Mouse (Mus musculus) thymus, postnatal 14 days (tissue): ENCODE results near the gene Mea1.
A peak's percentile ranks its signal among the peaks of the same experiment; 100 is the strongest.

ENCODE experiments used
- DNase-seq: peaks from one replicate; pipeline ENCODE4 v3.0.0; 2021

Mea1 gene

DNA sequence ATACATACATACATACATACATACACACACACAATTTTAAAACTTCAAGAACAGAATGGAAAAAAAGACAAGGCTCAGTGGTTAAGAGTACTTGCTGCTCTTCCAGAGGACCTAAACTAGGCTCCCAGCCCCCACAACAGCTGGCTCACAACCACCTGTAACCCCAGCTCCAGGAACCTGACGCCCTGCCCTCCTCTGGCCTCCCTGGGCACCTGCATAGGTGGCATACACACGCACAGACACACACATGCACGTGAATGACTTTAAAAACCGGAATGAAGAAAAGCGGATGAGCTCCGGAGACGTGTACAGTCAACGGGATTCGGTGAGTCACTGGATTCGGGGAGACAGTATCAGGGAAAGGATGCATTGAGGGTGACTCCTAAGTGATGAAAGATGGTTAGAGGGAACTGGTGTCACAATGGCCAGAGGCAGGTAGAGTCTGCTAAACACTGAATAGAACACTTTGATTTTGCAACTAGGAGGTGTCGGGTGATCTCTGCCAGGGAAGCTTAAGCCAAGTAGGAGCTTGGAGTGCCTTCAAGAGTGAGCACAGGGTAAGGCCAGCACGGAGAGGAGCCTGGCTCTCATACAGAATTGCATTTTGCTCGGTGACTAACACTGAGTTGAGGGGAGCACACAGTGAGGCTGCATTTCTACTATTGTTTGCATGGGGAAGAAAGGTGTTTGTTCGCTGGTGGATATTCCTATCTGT lies 27.9 kb downstream of the Mea1 start:
- DNase-seq: no peak

DNA sequence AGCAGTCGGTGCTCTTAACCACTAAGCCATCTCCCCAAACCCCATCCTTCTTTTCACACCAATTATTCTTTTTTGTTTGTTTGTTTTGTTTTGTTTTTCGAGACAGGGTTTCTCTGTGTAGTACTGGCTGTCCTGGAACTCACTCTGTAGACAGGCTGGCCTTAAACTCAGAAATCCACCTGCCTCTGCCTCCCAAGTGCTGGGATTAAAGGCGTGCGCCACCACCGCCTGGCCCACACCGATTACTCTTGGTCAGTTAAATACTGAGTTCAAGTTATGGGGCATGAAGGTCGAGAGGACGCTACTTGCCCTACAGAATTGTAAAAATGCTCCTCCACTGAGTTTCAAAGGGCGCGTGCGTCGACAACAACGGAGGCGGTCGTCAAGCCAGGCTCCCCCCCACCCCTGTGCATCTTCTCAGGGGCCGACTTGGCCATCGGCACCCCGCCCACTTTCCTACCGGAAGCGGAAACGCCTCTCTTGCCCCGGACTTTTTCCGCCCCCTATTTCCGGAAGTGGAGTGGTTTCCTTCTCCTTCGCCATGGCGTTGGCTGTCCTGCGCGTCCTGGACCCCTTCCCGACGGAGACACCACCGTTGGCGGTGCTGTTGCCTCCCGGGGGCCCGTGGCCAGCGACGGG lies 32.5 kb downstream of the Mea1 start, which contains the start of gene Pex6:
Gene Pex6 (plus strand): TSS at position 505 of the 639 bp plus-strand sequence.
- DNase-seq: peak; percentile 95

DNA sequence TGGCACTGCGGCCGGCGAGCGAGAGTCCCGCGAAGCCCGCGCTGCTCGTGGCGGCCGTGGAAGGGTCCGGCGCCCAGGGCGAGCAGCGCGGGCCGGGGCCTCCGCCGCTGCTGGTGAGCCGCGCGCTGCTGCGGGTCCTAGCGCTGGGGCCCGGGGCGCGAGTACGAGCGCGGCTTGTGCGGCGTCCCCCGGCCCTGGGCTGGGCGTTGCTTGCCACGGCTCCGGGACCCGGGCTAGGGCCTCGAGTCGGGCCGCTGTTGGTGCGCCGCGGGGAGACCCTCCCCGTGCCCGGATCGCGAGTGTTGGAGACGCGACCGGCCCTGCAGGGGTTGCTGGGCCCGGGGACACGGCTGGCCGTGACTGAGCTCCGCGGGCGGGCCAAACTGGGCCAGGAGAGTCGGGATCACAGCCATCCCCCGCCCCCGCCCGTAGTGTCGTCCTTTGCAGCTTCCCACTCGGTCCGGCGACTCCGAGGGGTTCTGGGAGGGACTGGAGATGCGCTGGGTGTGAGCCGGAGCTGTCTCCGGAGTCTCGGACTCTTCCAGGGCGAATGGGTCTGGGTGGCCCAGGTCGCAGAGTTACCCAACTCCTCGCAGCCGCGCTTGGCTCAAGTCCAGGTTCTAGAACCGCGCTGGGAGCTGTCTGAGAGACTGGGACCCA lies 33.1 kb downstream of the Mea1 start:
- DNase-seq: peak; percentile 48

DNA sequence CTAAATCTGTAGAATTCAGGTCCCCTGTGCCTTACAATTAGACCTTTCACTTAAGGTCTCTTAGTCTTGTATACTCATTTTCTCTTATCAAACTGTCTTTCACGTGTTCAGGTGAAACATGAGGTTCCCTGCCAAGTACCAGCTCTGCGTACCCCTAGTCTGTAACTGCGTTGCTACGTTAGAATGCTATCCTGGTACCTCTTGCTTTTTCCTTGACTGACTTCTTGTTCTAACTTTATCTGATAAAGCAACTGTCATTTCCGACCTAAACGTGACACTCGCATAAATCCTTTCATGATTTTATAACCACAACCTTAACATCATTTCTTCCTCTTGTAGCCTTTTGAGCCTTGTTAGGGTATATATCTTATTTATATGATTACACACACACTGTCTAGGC lies 33.8 kb downstream of the Mea1 start:
- no peak for DNase-seq

DNA sequence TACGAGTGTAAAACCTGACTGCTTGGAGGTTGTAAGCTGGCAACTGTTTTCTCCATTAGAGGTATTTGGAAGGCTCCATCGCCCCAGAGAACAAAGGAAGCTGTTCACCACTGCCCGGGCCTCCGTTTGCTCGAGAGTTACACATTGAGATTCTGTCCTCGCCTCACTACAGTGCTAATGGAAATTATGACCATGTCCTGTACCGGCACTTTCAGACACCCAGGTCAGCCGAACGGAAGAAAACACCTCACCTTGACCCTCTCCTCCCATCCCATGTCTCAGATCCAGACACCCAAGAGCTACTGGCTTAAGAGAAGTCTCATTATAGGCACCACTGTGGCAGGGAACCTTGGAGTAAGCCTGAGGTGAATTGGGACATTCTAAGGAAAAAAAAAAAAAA lies 35.3 kb downstream of the Mea1 start:
- no peak for DNase-seq

DNA sequence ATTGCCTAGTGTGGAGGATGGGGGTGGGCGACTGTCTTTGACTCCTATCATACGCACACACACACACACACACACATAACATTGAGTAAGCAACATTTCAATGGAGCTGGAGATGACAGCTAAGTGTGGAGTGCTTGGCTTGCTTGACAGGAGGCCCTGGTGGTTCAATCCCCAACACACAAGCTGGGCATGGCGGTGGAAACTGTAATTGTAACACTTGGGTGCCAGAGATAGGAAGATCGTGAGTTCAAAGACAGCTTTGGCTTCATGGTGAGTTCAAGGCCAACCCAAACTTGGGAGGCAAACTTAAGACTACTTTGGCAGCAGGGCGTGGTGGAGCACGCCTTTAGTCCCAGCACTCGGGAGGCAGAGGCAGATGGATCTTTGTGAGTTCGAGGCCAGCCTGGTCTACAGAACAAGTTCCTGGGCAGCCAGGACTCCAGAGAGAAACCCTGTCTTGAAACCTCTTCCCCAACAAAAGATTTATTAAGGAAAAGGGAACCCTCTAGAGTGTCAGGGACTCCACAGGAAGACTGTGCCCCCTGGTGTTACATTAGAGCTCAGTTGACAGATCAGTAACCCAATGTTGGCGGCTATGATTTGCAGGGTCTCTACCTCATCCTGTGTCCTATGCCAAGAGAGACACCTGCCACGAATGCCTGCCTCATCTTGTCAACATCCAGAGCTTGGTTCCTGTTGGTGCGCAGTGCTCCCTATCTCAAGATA lies 36.3 kb downstream of the Mea1 start:
- peak; percentile 40 for DNase-seq

DNA sequence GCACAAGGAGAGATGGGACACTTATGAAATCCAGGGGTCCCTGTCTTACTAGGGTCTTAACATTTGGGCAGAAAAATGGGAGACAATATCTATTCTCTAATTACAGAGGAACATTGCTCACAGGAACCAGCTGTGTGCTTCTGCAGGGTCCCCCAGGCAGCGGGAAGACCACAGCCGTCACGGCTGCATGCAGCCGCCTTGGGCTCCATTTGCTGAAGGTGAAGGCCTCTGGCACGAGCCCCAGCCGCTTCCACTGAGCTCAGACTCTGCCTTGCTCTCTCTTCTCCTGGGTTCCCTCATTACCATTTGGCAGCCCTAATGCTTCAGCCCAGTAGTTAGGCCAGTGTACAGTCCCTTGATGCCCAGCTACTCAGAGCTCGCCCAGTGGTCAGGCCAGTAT lies 42.5 kb downstream of the Mea1 start:
- no peak for DNase-seq

DNA sequence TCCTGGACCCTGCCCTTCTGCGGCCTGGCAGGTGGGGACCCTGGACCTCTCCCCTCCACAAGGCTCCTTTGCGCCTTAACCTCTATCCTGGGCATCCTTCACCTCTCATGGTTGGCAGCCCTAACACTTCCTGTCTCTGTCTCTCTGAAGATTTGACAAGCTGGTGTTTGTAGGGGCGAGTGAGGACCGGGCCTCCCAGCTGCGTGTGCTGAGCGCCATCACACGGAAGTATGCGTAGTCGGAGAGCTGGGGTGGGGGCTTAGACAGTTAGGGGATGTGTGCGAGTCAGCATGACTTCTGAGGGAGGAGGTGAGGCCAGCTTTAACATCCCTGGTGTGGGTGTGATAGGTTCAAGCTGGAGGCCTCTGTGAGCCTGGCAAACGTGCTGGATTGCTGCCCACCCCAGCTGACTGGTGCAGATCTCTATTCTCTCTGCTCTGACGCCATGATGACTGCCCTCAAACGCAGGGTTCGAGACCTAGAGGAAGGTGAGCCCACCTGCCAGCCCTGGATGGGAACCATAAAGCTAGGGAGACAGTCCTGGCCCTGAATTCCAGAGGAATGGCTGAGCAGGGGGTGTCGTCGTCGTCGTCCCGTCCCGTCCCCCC lies 46.0 kb downstream of the Mea1 start:
- DNase-seq: no peak

DNA sequence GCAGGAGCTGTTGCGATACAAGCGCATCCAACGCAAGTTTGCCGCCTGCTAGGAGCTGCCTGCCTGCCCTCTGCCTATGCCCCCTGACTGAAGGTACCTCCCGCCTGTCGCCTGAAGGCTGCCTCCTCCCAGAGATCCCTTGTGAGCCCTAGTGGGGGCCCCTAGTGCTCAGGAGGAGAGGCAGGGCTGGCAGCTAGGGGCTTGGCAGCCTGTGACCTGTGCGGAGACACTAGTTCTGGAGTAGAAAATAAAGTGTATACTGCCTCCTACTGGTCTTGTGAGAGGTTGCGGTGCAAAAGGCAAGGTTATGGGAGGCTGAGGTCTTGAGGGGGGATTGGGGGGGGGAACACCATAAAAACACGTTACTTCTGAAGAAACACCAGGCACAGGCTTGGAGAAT lies 46.7 kb downstream of the Mea1 start:
- DNase-seq: peak; percentile 67

DNA sequence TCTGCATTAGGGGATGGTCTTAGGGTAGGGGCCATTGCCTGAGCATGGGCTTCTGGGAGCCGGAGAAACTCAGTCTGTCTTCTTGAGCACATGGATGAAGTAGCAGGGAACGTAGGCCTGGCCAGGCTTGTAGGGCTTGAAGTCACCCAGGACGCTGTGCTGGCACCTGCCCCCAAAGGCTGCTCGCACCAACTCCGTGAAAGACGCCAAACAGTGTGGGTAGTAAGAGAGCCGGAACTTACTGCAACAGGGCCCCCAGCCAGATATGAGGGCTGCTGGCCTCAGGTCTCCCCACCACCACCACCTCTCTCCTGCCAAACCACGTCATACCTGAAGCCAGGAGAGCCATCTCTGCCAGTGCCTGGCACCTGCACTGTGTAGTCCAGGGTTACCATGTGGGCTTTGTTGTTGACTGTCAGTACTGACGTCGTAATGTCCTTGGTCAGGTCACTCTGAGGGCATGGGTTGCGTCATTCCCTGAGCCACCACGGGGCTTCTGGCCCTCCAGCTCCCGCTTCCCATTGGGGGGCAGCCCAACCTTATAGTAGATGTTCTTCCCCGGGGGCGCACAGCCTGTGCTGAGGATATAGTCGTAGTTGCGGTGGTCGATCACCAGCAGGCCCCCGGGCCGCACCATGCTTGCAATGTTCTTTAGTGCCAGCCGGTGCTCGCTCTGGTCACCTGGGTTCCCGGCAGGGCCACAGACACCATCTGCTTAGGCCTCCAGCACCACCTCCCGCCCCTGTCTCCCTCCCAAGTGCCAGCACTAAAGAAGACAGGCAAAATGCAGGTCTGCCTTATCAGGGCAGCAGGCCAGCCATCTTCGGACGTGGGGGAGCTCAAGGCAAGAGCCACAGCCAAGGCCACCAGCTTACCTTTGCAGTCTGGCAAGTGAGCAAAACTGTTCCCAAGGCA lies 47.4 kb downstream of the Mea1 start:
- no peak for DNase-seq

DNA sequence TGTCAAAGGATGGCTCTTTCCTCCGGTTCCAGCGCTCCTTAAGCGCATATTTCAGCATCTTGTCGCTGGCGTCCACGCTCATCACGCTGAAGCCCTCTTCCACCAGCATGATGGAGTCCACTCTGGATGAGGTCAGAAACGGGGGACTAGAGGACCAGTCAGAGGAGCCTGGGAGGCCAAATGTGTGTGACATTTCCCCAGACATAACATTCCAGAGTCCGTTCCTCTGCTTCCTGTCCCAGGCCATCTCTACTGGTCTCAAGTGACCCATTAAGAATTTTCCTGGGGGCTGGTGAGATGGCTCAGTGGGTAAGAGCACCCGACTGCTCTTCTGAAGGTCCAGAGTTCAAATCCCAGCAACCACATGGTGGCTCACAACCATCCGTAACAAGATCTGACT lies 48.7 kb downstream of the Mea1 start:
- DNase-seq: no peak

DNA sequence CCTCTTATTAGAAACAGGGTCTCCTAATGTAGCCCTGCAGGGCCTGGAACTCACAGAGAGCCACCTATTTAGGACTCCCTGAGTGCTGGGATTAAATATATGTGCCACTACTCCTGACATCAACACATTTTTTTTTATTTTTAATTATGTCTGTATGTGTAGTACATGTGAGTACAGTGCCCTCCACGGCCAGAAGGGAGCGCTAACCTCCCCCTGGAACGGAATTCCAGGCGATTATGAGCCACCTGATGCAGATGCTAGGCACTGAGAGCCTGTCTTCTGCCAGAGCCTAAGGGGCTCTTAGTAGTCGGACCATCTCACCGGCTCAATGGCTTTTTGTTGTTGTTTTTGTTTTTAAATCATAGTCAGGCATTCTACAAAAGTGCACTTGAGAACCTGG lies 49.4 kb downstream of the Mea1 start:
- peak; percentile 49 for DNase-seq

DNA sequence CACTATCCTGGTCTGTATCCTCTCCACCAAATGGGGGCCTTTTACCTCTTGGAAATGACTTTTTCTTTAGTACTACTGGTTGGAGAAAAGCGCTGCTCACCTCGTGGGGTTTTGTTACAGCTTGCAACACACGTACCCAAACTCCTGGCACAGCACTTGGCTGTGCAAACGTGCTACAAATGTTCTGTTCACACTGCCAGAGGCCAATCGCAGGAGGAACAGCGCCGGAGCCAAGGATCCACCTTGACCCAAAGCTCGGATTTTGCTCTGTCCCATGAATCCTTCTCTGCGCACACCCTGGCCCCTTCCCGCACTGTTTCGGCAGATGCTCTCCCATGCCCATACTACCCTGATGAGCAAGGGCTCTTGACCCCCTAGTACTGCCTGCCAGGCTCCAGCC lies 49.9 kb downstream of the Mea1 start:
- no peak for DNase-seq

DNA sequence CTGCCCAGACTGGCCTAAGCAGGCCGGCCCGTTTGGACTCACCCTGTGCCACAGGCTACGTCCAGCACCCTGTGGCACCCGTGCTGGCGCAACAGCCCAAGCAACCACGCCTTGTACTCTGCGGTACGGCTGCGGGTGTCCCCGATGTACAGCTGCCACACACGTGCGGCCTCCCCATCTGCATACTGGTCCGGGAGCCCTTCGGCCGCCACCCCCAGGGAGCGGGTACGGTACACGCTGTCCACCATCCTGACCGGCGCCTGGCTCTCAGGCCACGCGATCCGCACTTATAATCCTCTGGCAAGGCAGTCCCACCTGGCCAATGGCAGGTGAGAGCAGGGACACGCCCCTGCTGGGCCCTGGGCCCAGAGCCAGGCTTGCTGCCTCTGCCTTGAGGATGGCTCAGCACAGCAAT lies 50.3 kb downstream of the Mea1 start, which contains the start of gene Gnmt:
Gene Gnmt (minus strand): TSS at position 265 of the 415 bp plus-strand sequence.
- DNase-seq: no peak
